Mouse (Mus musculus): Measurements from ENCODE around the gene V1rd19. TPM values are rescaled to one million over a fixed set of nuclear protein-coding genes. Genes with fewer than 3 reads are reported as not detected.

V1rd19 gene
- total RNA-seq (2023) = not detected

DNA sequence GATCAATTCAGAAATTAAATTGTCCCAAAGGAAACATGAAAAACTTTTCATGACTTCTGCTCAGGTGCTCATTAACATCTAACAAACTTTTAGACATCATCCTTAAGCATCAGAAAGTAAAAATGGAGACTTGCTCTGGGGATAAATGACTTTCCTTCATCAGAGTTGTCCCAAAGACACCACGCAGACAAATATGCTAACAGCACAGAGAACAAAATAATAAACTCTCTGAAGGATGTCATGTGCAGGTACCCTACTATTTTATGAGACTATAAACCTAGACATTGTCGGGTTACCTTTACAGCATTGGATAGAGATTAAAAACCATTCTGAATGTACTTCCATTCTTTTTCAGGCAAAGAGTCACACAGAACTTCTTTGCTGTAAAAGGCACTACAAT lies at the start of gene V1rd19:
TSS of gene V1rd19 (plus strand) at position 301 of the 400 bp plus-strand sequence.

DNA sequence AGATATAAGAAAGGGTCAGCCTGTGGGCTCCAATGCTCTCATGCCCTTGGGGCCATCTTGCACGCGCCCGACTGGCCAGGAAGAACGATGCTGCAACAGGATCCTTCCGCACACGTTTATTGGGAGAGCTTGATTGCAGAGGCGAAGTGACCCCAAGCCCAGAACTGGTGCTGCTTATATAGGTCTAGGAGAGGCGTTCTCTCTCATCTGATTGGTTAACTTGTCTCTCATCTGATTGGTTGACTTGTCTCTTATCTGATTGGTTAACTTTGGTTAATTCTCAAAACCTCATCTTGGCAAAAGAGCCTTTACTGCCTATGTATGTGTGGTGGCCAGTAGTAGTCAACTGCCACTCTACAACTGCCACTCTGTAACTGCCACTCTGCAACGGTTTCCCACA lies 27.2 kb upstream of the V1rd19 start, which contains the start of gene Vmn1r181:
TSS of gene Vmn1r181 (plus strand) at position 301 of the 400 bp plus-strand sequence.

DNA sequence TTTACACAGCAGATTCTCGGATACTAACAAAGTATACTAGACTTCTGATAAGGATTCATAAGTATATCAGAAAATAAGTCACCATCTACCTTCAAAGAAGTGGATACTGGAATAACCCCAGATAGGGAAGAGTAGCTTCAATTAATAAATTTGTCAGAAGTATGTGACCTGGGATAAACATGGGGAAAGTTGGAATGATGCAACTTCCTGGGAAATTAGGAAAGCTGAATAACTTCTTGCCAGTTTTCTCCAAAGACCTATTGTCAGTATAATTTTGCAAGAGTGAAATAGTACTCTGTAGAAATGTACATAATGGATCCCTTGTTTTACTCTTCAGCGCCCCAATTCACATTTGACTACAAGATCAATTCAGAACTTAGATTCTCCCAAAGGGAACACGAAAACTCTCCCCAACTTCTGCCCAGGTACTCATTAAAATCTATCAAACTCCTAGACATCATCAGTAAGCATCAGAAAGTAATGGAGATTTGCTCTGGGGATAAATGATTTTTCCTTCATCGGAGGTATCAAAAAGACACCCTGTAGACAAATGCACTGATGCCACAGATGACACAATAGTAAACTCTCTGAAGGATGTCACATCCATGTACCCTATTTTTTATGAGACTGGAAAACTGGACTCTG lies 51.3 kb downstream of the V1rd19 start, which contains the start of gene Vmn1r183:
TSS of gene Vmn1r183 (plus strand) at position 595 of the 645 bp plus-strand sequence.

Other genes starting within 250 kb of the V1rd19 start
- not detected for gene Vmn1r174, start 249.4 kb upstream of the V1rd19 start, total RNA-seq (2023)
- gene Vmn1r175, start 191.0 kb upstream of the V1rd19 start, total RNA-seq (2023) = not detected
- not detected for gene Vmn1r176, start 164.3 kb upstream of the V1rd19 start, total RNA-seq (2023)
- not detected for gene Vmn1r177, start 135.2 kb upstream of the V1rd19 start, total RNA-seq (2023)
- gene Vmn1r178, start 109.7 kb upstream of the V1rd19 start, total RNA-seq (2023) = not detected
- gene Vmn1r179, start 74.7 kb upstream of the V1rd19 start, total RNA-seq (2023) = not detected
- gene Vmn1r180, start 51.1 kb upstream of the V1rd19 start, total RNA-seq (2023) = not detected
- not detected for gene Vmn1r181, start 27.1 kb upstream of the V1rd19 start, total RNA-seq (2023)
- gene Vmn1r183, start 51.6 kb downstream of the V1rd19 start, total RNA-seq (2023) = not detected
- 10 to 100 TPM; 14.4 to 16.3 TPM for gene Zfp180, start 80.2 kb downstream of the V1rd19 start, total RNA-seq (2023)
- 1 to 10 TPM; 1.2 to 1.6 TPM for gene Zfp112, start 110.6 kb downstream of the V1rd19 start, total RNA-seq (2023)
- 1 to 10 TPM; 2.8 to 4.7 TPM for gene Zfp235, start 132.5 kb downstream of the V1rd19 start, total RNA-seq (2023)
- under 1 TPM; 0.29 to 0.33 TPM for gene Zfp114, start 173.4 kb downstream of the V1rd19 start, total RNA-seq (2023)
- 1 to 10 TPM; 2.9 to 3.2 TPM for gene Zfp111, start 209.8 kb downstream of the V1rd19 start, total RNA-seq (2023)
- 1 to 10 TPM in 1 of 2 experiments, under 1 TPM in 1; 0.62 to 1.2 TPM for gene Zfp109, start 235.9 kb downstream of the V1rd19 start, total RNA-seq (2023)